Mouse (Mus musculus): ENCODE results near the gene Luc7l.
A peak's percentile ranks its signal among the peaks of the same experiment; 100 is the strongest.
"Not testable (repeated sequence)": the region's sequence is repeated elsewhere in the genome, so short reads cannot be mapped to it uniquely, and the experiment has no call there.

Luc7l gene

GRCm38 (mm10) chr17:26251886-26252538 is 684 bp upstream of the Luc7l start:
- peak; percentile 47 for DNase-seq (ENCODE audit: low read depth, low spot score)

- no peak for DNase-seq (ENCODE audit: low read depth, low spot score)
Observed at GRCm38 (mm10) chr17:26253399-26253798, 703 bp downstream of the Luc7l start.

GRCm38 (mm10) chr17:26255313-26255712 is 2.6 kb downstream of the Luc7l start:
- DNase-seq (ENCODE audit: low read depth, low spot score) = no peak

- DNase-seq (ENCODE audit: low read depth, low spot score) = peak; percentile 32
Observed at GRCm38 (mm10) chr17:26261826-26262225, 9.1 kb downstream of the Luc7l start.

GRCm38 (mm10) chr17:26262384-26262783 is 9.7 kb downstream of the Luc7l start:
- DNase-seq (ENCODE audit: low read depth, low spot score) = no peak

GRCm38 (mm10) chr17:26268851-26269250 is 16.2 kb downstream of the Luc7l start:
- peak; percentile 24 for DNase-seq (ENCODE audit: low read depth, low spot score)

- DNase-seq (ENCODE audit: low read depth, low spot score) = not testable (repeated sequence)
Observed at GRCm38 (mm10) chr17:26269577-26269976, 16.9 kb downstream of the Luc7l start.

- DNase-seq (ENCODE audit: low read depth, low spot score) = no peak
Observed at GRCm38 (mm10) chr17:26272586-26272985, 19.9 kb downstream of the Luc7l start.

GRCm38 (mm10) chr17:26275933-26276332 is 23.2 kb downstream of the Luc7l start:
- DNase-seq (ENCODE audit: low read depth, low spot score) = no peak

- DNase-seq (ENCODE audit: low read depth, low spot score) = peak; percentile 48
Observed at GRCm38 (mm10) chr17:26276711-26277110, 24.0 kb downstream of the Luc7l start.

- no peak for DNase-seq (ENCODE audit: low read depth, low spot score)
Observed at GRCm38 (mm10) chr17:26286199-26286955, 33.7 kb downstream of the Luc7l start.

GRCm38 (mm10) chr17:26289475-26289874 is 36.8 kb downstream of the Luc7l start:
- DNase-seq (ENCODE audit: low read depth, low spot score) = no peak

GRCm38 (mm10) chr17:26298318-26298717 is 45.6 kb downstream of the Luc7l start:
- DNase-seq (ENCODE audit: low read depth, low spot score) = not testable (repeated sequence)

- DNase-seq (ENCODE audit: low read depth, low spot score) = peak; percentile 49
Observed at GRCm38 (mm10) chr17:26314291-26314690, 61.6 kb downstream of the Luc7l start.

GRCm38 (mm10) chr17:26315474-26315873 is 62.8 kb downstream of the Luc7l start:
- no peak for DNase-seq (ENCODE audit: low read depth, low spot score)

- DNase-seq (ENCODE audit: low read depth, low spot score) = no peak
Observed at GRCm38 (mm10) chr17:26318441-26318840, 65.7 kb downstream of the Luc7l start.
